8 mouse cellular contexts compared by ENCODE assay signal in the genomic region with DNA sequence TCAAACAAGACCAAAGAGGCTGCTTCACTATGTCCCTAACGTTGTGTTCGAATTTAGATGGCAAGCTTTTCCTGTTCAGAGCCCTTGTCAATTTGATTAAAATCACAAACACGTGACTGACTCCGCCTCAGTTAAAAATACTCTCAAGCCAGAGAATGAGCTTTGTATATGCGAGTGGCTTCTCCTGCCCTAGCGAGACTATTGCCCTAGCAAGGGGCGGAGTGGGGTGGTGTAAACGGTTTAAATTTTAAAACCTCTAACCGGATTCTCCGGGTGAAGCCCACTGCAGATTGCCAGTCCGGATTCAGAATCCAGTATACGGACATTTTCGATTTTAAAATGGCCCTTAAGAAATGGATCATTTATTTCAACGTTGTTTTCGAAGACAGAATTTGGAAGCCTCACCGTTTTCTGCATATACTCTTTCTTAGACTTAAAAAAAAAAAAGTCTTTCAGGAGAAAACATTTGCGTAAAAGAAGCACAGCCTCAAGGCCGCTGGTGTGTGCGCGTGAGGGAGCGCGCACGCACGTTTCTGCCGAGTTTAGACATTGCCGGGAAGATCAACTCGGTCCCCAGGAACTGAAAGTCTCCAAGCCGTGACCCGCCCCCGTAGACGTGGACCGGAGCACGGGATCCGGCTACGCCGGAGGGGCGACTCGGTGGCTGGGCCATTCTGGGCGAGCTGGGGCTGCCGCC.
DNase-seq lines count a peak whose midpoint lies in the region; ATAC-seq and TF ChIP-seq lines count a peak whose summit lies in the region.

No protein-coding gene starts in this region.

- H3K79me2 ChIP-seq in CH12.LX (replicated peaks; ENCODE audit: control insufficient read depth, extremely low read depth, insufficient read depth, poor library complexity, severe bottlenecking) (no peaks in the 10 kb centered on the region), macrophage (ENCODE audit: inconsistent target) (no peaks in the 10 kb centered on the region)

- H3K9me3 ChIP-seq in CH12.LX (replicated peaks; ENCODE audit: low read length): no peaks in the 10 kb centered on the region
- H3K9me3 ChIP-seq in embryonic facial prominence, embryonic 13.5 days: no peaks in the 10 kb centered on the region
- H3K9me3 ChIP-seq in stomach, embryonic 16.5 days (replicated peaks; ENCODE audit: control insufficient read depth, low read length): no peaks in the 10 kb centered on the region

- H3K36me3 ChIP-seq in CH12.LX (replicated peaks in 1 of 2; ENCODE audit: control insufficient read depth in 1 of 2, insufficient read depth in 1 of 2, low read length in 1 of 2) (no peaks in the 10 kb centered on the region), macrophage (ENCODE audit: inconsistent target) (no peaks in the 10 kb centered on the region)
- no peaks in the 10 kb centered on the region for H3K36me3 ChIP-seq in embryonic facial prominence, embryonic 13.5 days
- no peaks in the 10 kb centered on the region for H3K36me3 ChIP-seq in stomach, embryonic 16.5 days (ENCODE audit: control insufficient read depth, insufficient read depth, low read length)

- peak; percentile 20 to 25 for DNase-seq in cerebellum, adult 2 months
- peak; percentile 71 for DNase-seq in CH12.LX (ENCODE audit: extremely low read depth)
- DNase-seq in heart, postnatal 36 days: peak; percentile 33 to 39
- peak; percentile 34 to 39 for DNase-seq in layer of hippocampus, adult 2 months (ENCODE audit: low spot score in 2 of 2)

- no peak for TF ChIP-seq POLR2A in cerebellum, adult 2 months (IDR thresholded peaks at IDR 0.05; ENCODE audit: borderline replicate concordance, insufficient read depth, low read length)
- TF ChIP-seq POLR2A in CH12.LX (IDR thresholded peaks at IDR 0.05; ENCODE audit: low read depth, low read length): no peak; the same call in 1 of the 2 replicates

- H3K4me1 ChIP-seq in cerebellum, adult 2 months (ENCODE audit: control insufficient read depth, insufficient read depth, low read length): no peaks in the 10 kb centered on the region; the same call in 1 of the 2 replicates
- H3K4me1 ChIP-seq in CH12.LX (ENCODE audit: control insufficient read depth in 1 of 2, insufficient read depth in 2 of 2): peaks cover 5 to 48% of the 10 kb centered on the region in 2 experiments
- peaks cover 7% of the 10 kb centered on the region for H3K4me1 ChIP-seq in embryonic facial prominence, embryonic 13.5 days
- peaks cover 5% of the 10 kb centered on the region; the same call in 1 of the 2 replicates for H3K4me1 ChIP-seq in stomach, embryonic 16.5 days (ENCODE audit: control insufficient read depth, insufficient read depth, low read length)

- intact Hi-C loops in heart, postnatal 36 days (cut with DNase I): loop anchor here (2.0 to 5.0 kb wide), 6 partner anchors 65 to 290 kb away; partner anchors contain the start of gene Foxn3

- dilution Hi-C loops in CH12.LX (cut with MboI; ENCODE audit: extremely low pct_ligation_motif_present, extremely low pct_unique_long_range_greater_than_20kb, low sequenced_read_pairs): no loop called here

- peak overlapping the region; percentile 45 for H3K4me2 ChIP-seq in CH12.LX (ENCODE audit: insufficient read depth, low read depth, poor library complexity, severe bottlenecking)
- H3K4me2 ChIP-seq in embryonic facial prominence, embryonic 13.5 days: peak overlapping the region; percentile 85
- H3K4me2 ChIP-seq in stomach, embryonic 16.5 days (ENCODE audit: low read depth, low read length): peak overlapping the region; percentile 74

- H3K27me3 ChIP-seq in cerebellum, adult 2 months (ENCODE audit: control insufficient read depth, insufficient read depth, low read length): no peaks in the 10 kb centered on the region
- H3K27me3 ChIP-seq in CH12.LX (replicated peaks): no peaks in the 10 kb centered on the region
- peaks cover 4% of the 10 kb centered on the region; the same call in 1 of the 2 replicates for H3K27me3 ChIP-seq in embryonic facial prominence, embryonic 13.5 days
- no peaks in the 10 kb centered on the region for H3K27me3 ChIP-seq in stomach, embryonic 16.5 days (ENCODE audit: control insufficient read depth, insufficient read depth, low read length)

- TF ChIP-seq CTCF in cerebellum, adult 2 months (IDR thresholded peaks at IDR 0.05; ENCODE audit: borderline replicate concordance, insufficient read depth, low read depth, low read length): no peak
- no peak for TF ChIP-seq CTCF in CH12.LX (conservative IDR thresholded peaks at IDR 0.05 in 1 of 2, IDR thresholded peaks at IDR 0.05 in 1 of 2; ENCODE audit: low read depth in 2 of 2, low read length in 2 of 2)
- TF ChIP-seq CTCF in layer of hippocampus, adult 2 months (conservative IDR thresholded peaks at IDR 0.05): no peak

- no peak for TF ChIP-seq RAD21 in CH12.LX (IDR thresholded peaks at IDR 0.05; ENCODE audit: low read depth, low read length)

- H3K27ac ChIP-seq in cerebellum, adult 2 months (ENCODE audit: insufficient read depth, low read length): no peak overlapping the region
- H3K27ac ChIP-seq in CH12.LX (ENCODE audit: insufficient read depth, low read depth) (peak overlapping the region; percentile 66), macrophage (peak overlapping the region; percentile 41)
- no peak overlapping the region for H3K27ac ChIP-seq in embryonic facial prominence, embryonic 13.5 days
- peak overlapping the region; percentile 96 for H3K27ac ChIP-seq in layer of hippocampus, adult 2 months
- no peak overlapping the region for H3K27ac ChIP-seq in stomach, embryonic 16.5 days (ENCODE audit: low read length)

- H3K9ac ChIP-seq in CH12.LX (ENCODE audit: insufficient read depth, low read depth): peak overlapping the region; percentile 43
- peak overlapping the region; percentile 66 for H3K9ac ChIP-seq in embryonic facial prominence, embryonic 13.5 days
- H3K9ac ChIP-seq in stomach, embryonic 16.5 days (ENCODE audit: low read length): peak overlapping the region; percentile 65

- no peak; the same call in 1 of the 2 replicates for ATAC-seq in cerebellum, adult (ENCODE audit: insufficient number of reproducible peaks, low FRiP score, low TSS enrichment)
- ATAC-seq in embryonic facial prominence, embryonic 13.5 days (ENCODE audit: insufficient number of reproducible peaks, insufficient read depth, low FRiP score, low TSS enrichment, low read depth): peak; percentile 70
- no peak for ATAC-seq in stomach, embryonic 16.5 days (ENCODE audit: insufficient read depth, low FRiP score)

- peak; percentile 52; the same call in 1 of the 2 replicates for TF ChIP-seq EP300 in CH12.LX (IDR thresholded peaks at IDR 0.05; ENCODE audit: low read length)

- peak overlapping the region; percentile 66 for H3K4me3 ChIP-seq in cerebellum, adult 2 months (replicated peaks; ENCODE audit: insufficient read depth, low read depth, low read length)
- H3K4me3 ChIP-seq in CH12.LX (replicated peaks in 1 of 3; ENCODE audit: low read depth in 2 of 3, low read length in 2 of 3, poor library complexity in 1 of 3) (peak overlapping the region; percentile 35 to 70 (median 62)), macrophage (ENCODE audit: inconsistent target) (peak overlapping the region; percentile 46)
- peak overlapping the region; percentile 69 for H3K4me3 ChIP-seq in embryonic facial prominence, embryonic 13.5 days
- peak overlapping the region; percentile 73 for H3K4me3 ChIP-seq in layer of hippocampus, adult 2 months
- peak overlapping the region; percentile 76 for H3K4me3 ChIP-seq in stomach, embryonic 16.5 days (replicated peaks; ENCODE audit: low read length)

- in situ Hi-C loops in CH12.LX (cut with MboI; ENCODE audit: low pct_ligation_motif_present, low pct_unique_long_range_greater_than_20kb, low sequenced_read_pairs): loop anchor here (5.0 to 25.0 kb wide), 2 partner anchors 65 to 540 kb away; partner anchors contain the start of gene Foxn3

- WGBS in cerebellum, adult 2 months: 2% methylated on average over 40 of the region's 40 CpGs
- WGBS in embryonic facial prominence, embryonic 13.5 days: 1% methylated on average over 40 of the region's 40 CpGs
- WGBS in macrophage (ENCODE audit: missing documents): 5% methylated on average over 40 of the region's 40 CpGs
- 2% methylated on average over 39 of the region's 40 CpGs for WGBS in stomach, embryonic 16.5 days

TF ChIP-seq in CH12.LX, 34 proteins besides CTCF, POLR2A, EP300 and RAD21 (continues in another document):
- TF ChIP-seq USF1 (IDR thresholded peaks at IDR 0.05; ENCODE audit: low read depth, low read length) (peak; percentile 71), MAX (IDR thresholded peaks at IDR 0.05; ENCODE audit: low read length) (peak; percentile 90), PAX5 (IDR thresholded peaks at IDR 0.05; ENCODE audit: low read length) (no peak), MAFK (IDR thresholded peaks at IDR 0.05; ENCODE audit: insufficient replicate concordance, low read length) (no peak), JUND (conservative IDR thresholded peaks at IDR 0.05; ENCODE audit: low read depth, low read length) (no peak), SMC3 (IDR thresholded peaks at IDR 0.05; ENCODE audit: low read depth, low read length) (no peak), USF2 (conservative IDR thresholded peaks at IDR 0.05; ENCODE audit: low read depth, low read length) (peak; percentile 72), MAZ (IDR thresholded peaks at IDR 0.05; ENCODE audit: low read depth, low read length) (no peak), UBTF (IDR thresholded peaks at IDR 0.05; ENCODE audit: low read depth, low read length) (0 out of 2 replicates have a peak, but pooled peaks have one; percentile 51), BHLHE40 (IDR thresholded peaks at IDR 0.05; ENCODE audit: low read depth, low read length) (peak; percentile 93), RCOR1 (conservative IDR thresholded peaks at IDR 0.05; ENCODE audit: low read depth, low read length) (peak; percentile 78), POLR2AphosphoS2 (IDR thresholded peaks at IDR 0.05; ENCODE audit: low read depth, low read length) (no peak), MYC (IDR thresholded peaks at IDR 0.05; ENCODE audit: low read depth, low read length) (no peak; the same call in 1 of the 2 replicates), TBP (conservative IDR thresholded peaks at IDR 0.05; ENCODE audit: low read depth, low read length) (0 out of 2 replicates have a peak, but pooled peaks have one; percentile 41), E2F4 (IDR thresholded peaks at IDR 0.05; ENCODE audit: insufficient replicate concordance, low read depth, low read length) (no peak), KAT2A (IDR thresholded peaks at IDR 0.05; ENCODE audit: insufficient replicate concordance, low read length) (no peak), CHD1 (IDR thresholded peaks at IDR 0.05; ENCODE audit: low read depth, low read length) (peak; percentile 65), ZNF384 (IDR thresholded peaks at IDR 0.05; ENCODE audit: low read depth, low read length) (peak; percentile 57; the same call in 1 of the 2 replicates), IRF4 (IDR thresholded peaks at IDR 0.05; ENCODE audit: low read depth, low read length) (no peak), MEF2A (IDR thresholded peaks at IDR 0.05; ENCODE audit: borderline replicate concordance, low read depth, low read length) (peak; percentile 81; the same call in 1 of the 2 replicates), ZKSCAN1 (IDR thresholded peaks at IDR 0.05; ENCODE audit: borderline replicate concordance, low read depth, low read length) (no peak)

Comparison
In these comparisons a context has a peak if more than half of its experiments do, and no peak if none do; other contexts are left out.
1. H3K27ac ChIP-seq: peak in CH12.LX (single experiment), layer of hippocampus, adult 2 months (single experiment) and macrophage (single experiment); none in cerebellum, adult 2 months (single experiment), embryonic facial prominence, embryonic 13.5 days (single experiment) and stomach, embryonic 16.5 days (single experiment).
2. Peak in every context shown above with its lines, with median percentiles within 50 percentile points of each other: DNase-seq, H3K4me3 ChIP-seq, H3K4me2 ChIP-seq and H3K9ac ChIP-seq.